Mouse (Mus musculus) liver, adult (tissue): ENCODE results near the gene Sept9.

Source experiments
- GATA4 ChIP-seq: IDR thresholded peaks from 2 replicates; pipeline ENCODE4 v1.6.1; 2014; ENCODE audit warnings: mild to moderate bottlenecking, low read length; ENCODE audit not compliant: insufficient replicate concordance

The Sept9 gene

GRCm38 (mm10) chr11:117394230-117395137 is 195.0 kb downstream of the Sept9 start:
- TF ChIP-seq GATA4 = no peak

- TF ChIP-seq GATA4 = no peak
These were observed 195.8 kb downstream of the Sept9 start for GRCm38 (mm10) chr11:117395228-117395627.

- no peak for TF ChIP-seq GATA4
These were observed 197.5 kb downstream of the Sept9 start for GRCm38 (mm10) chr11:117396929-117397328.

- no peak for TF ChIP-seq GATA4
These were observed 198.3 kb downstream of the Sept9 start for GRCm38 (mm10) chr11:117397755-117398154.

GRCm38 (mm10) chr11:117398191-117398590 is 198.7 kb downstream of the Sept9 start:
- no peak for TF ChIP-seq GATA4

- no peak for TF ChIP-seq GATA4
These were observed 202.3 kb downstream of the Sept9 start for GRCm38 (mm10) chr11:117401583-117402367.

- no peak for TF ChIP-seq GATA4
These were observed 203.1 kb downstream of the Sept9 start for GRCm38 (mm10) chr11:117402550-117402949.

GRCm38 (mm10) chr11:117403073-117403472 is 203.6 kb downstream of the Sept9 start:
- no peak for TF ChIP-seq GATA4

GRCm38 (mm10) chr11:117403781-117404180 is 204.3 kb downstream of the Sept9 start:
- TF ChIP-seq GATA4 = no peak

- TF ChIP-seq GATA4 = no peak
These were observed 207.2 kb downstream of the Sept9 start for GRCm38 (mm10) chr11:117406711-117407110.

GRCm38 (mm10) chr11:117407196-117407595 is 207.7 kb downstream of the Sept9 start:
- no peak for TF ChIP-seq GATA4

GRCm38 (mm10) chr11:117407651-117408441 is 208.4 kb downstream of the Sept9 start:
- no peak for TF ChIP-seq GATA4

GRCm38 (mm10) chr11:117408442-117409031 is 209.1 kb downstream of the Sept9 start:
- no peak for TF ChIP-seq GATA4

GRCm38 (mm10) chr11:117409331-117409730 is 209.9 kb downstream of the Sept9 start:
- TF ChIP-seq GATA4 = no peak

- no peak for TF ChIP-seq GATA4
These were observed 210.6 kb downstream of the Sept9 start for GRCm38 (mm10) chr11:117410059-117410458.

- TF ChIP-seq GATA4 = no peak
These were observed 212.2 kb downstream of the Sept9 start for GRCm38 (mm10) chr11:117411663-117412062.
